Mouse (Mus musculus) heart, postnatal 0 days (tissue): Measurements from ENCODE around the gene Uaca.

ENCODE experiments used
- CTCF ChIP-seq: IDR thresholded peaks from 2 replicates; pipeline ENCODE4 v1.5.1; 2016; ENCODE audit warnings: antibody characterized with exemption, control low read depth, low read depth
- EP300 ChIP-seq: IDR thresholded peaks from 2 replicates; pipeline ENCODE4 v1.6.1; 2016; ENCODE audit warnings: antibody characterized with exemption, low read depth

GRCm38 (mm10) chr9:60751098-60751497, 43.2 kb upstream of the Uaca start:
- TF ChIP-seq CTCF (no peak), EP300 (no peak)
